Mouse (Mus musculus): Measurements from ENCODE around the gene Ago4. TPM values are rescaled to one million over a fixed set of nuclear protein-coding genes. Genes with fewer than 3 reads are reported as not detected.
A peak's percentile ranks its signal among the peaks of the same experiment; 100 is the strongest.

Gene Ago4
- total RNA-seq, 1 experiment from 2014 or later = 4.3 TPM

GRCm38 (mm10) chr4:126469334-126469733 lies 63.9 kb downstream of the Ago4 start:
- DNase-seq = no peak

- DNase-seq = no peak
Measured at GRCm38 (mm10) chr4:126468925-126469324, 64.3 kb downstream of the Ago4 start.

- peak; percentile 99 for DNase-seq
Measured at GRCm38 (mm10) chr4:126468285-126468901, 64.9 kb downstream of the Ago4 start, which contains the start of gene Ago1. TSS of gene Ago1 (minus strand) at chr4:126468583.

GRCm38 (mm10) chr4:126467721-126468284 lies 65.5 kb downstream of the Ago4 start:
- peak; percentile 84 for DNase-seq

- DNase-seq = no peak
Measured at GRCm38 (mm10) chr4:126466251-126466750, 67.0 kb downstream of the Ago4 start.

GRCm38 (mm10) chr4:126465843-126466242 lies 67.4 kb downstream of the Ago4 start:
- DNase-seq = peak; percentile 27

GRCm38 (mm10) chr4:126464892-126465235 lies 68.4 kb downstream of the Ago4 start:
- no peak for DNase-seq

GRCm38 (mm10) chr4:126464189-126464891 lies 68.9 kb downstream of the Ago4 start:
- peak; percentile 24 for DNase-seq

- DNase-seq = peak; percentile 4
Measured at GRCm38 (mm10) chr4:126455441-126455840, 77.8 kb downstream of the Ago4 start.

- DNase-seq = peak; percentile 16
Measured at GRCm38 (mm10) chr4:126454547-126455254, 78.6 kb downstream of the Ago4 start.

GRCm38 (mm10) chr4:126450268-126450667 lies 83.0 kb downstream of the Ago4 start:
- DNase-seq = no peak

GRCm38 (mm10) chr4:126447126-126447525 lies 86.1 kb downstream of the Ago4 start:
- DNase-seq = no peak

- DNase-seq = no peak
Measured at GRCm38 (mm10) chr4:126444528-126444927, 88.7 kb downstream of the Ago4 start.

Small RNA genes lying within 50 kb of the gene (microRNA-seq; reads per million reads assigned to microRNA genes)
- 0.38 to 0.43 reads per million in 2 experiments for gene Mir7119

Other genes starting within 250 kb of the Ago4 start
- gene Col8a2, start 246.7 kb downstream of the Ago4 start, total RNA-seq (2021) = 2.9 and 3.1 TPM in 2 replicates
- 27.3 and 34.9 TPM in 2 replicates for gene Adprhl2, start 211.8 kb downstream of the Ago4 start, total RNA-seq (2021)
- 2.4 and 3.3 TPM in 2 replicates for gene Tekt2, start 207.8 kb downstream of the Ago4 start, total RNA-seq (2021)
- gene Ago3, start 103.9 kb downstream of the Ago4 start, total RNA-seq (2021) = 19.3 and 20.8 TPM in 2 replicates
- gene Ago1, start 64.9 kb downstream of the Ago4 start, total RNA-seq (2021) = 27.5 and 29.3 TPM in 2 replicates
- 10.2 and 11.3 TPM in 2 replicates for gene Clspn, start 23.5 kb upstream of the Ago4 start, total RNA-seq (2021)
- gene 5730409E04Rik, start 76.3 kb upstream of the Ago4 start, total RNA-seq (2021) = 8.8 and 11.7 TPM in 2 replicates
- gene Psmb2, start 144.2 kb upstream of the Ago4 start, total RNA-seq (2021) = 184 and 190 TPM in 2 replicates
- gene Tfap2e, start 202.8 kb upstream of the Ago4 start, total RNA-seq (2021) = not detected in 2 replicates
- 23.8 and 30.8 TPM in 2 replicates for gene Ncdn, start 220.0 kb upstream of the Ago4 start, total RNA-seq (2021)
- 28.9 and 32.4 TPM in 2 replicates for gene AU040320, start 220.1 kb upstream of the Ago4 start, total RNA-seq (2021)

Measured in adrenal gland, postnatal 14 days (tissue).